Mouse (Mus musculus) embryonic facial prominence, embryonic 14.5 days (tissue): ENCODE measurements around the gene Ccdc114. TPM values are rescaled to one million over a fixed set of nuclear protein-coding genes. Genes with fewer than 3 reads are reported as not detected.

ENCODE experiments used
- ATAC-seq: fragments of 200-750 bp; cut with Nextera tagmentation; 2 replicates; pipeline ENCODE4 v1.8.0; 2017; ENCODE audit warnings: low read depth, moderate number of reproducible peaks, moderate TSS enrichment
- DNase-seq: peaks from one replicate; pipeline ENCODE4 v3.0.0-alpha.2; 2015; ENCODE audit warnings: low spot score
- H3K27ac ChIP-seq: fragments of 300-500 bp; sonication (generic); replicated peaks from 2 replicates; pipeline ENCODE4 v1.5.1; 2014; ENCODE audit warnings: low read depth, mild to moderate bottlenecking, low read length, moderate library complexity
- H3K27me3 ChIP-seq: fragments of 300-500 bp; sonication (generic); replicated peaks from 2 replicates; pipeline ENCODE4 v1.6.1; 2014; ENCODE audit warnings: low read length; ENCODE audit not compliant: control insufficient read depth, insufficient read depth
- H3K36me3 ChIP-seq: fragments of 300-500 bp; sonication (generic); 2 replicates; pipeline ENCODE4 v1.6.1; 2014; ENCODE audit warnings: low read length, mixed read lengths; ENCODE audit not compliant: control insufficient read depth, insufficient read depth
- H3K4me1 ChIP-seq: fragments of 300-500 bp; sonication (generic); 2 replicates; pipeline ENCODE4 v1.6.1; 2014; ENCODE audit warnings: antibody characterized with exemption, low read length; ENCODE audit not compliant: control insufficient read depth, insufficient read depth
- H3K4me2 ChIP-seq: fragments of 300-500 bp; sonication (generic); 2 replicates; pipeline ENCODE4 v1.6.1; 2014; ENCODE audit warnings: low read depth, mild to moderate bottlenecking, low read length, moderate library complexity, mixed read lengths
- H3K4me3 ChIP-seq: fragments of 300-500 bp; sonication (generic); 2 replicates; pipeline ENCODE4 v1.5.1; 2014; ENCODE audit warnings: low read depth, mild to moderate bottlenecking, low read length
- H3K9ac ChIP-seq: fragments of 300-500 bp; sonication (generic); 2 replicates; pipeline ENCODE4 v1.6.1; 2014; ENCODE audit warnings: low read depth, mild to moderate bottlenecking, low read length, moderate library complexity, mixed read lengths
- H3K9me3 ChIP-seq: fragments of 300-500 bp; sonication (generic); 2 replicates; pipeline ENCODE4 v1.6.1; 2016; ENCODE audit warnings: low read length; ENCODE audit not compliant: control insufficient read depth
- WGBS: fragments of 180-500 bp; shearing (Covaris S2); extraction: QIAGEN DNeasy Blood & Tissue Kit; methylation state at CpG from one replicate; pipeline ENCODE4 v1.1.7; 2014; 5-methylcytosine and 5-hydroxymethylcytosine counted together
- polyA plus RNA-seq: library from polyadenylated mRNA; unstranded; fragments of >200 nt; fragmentation: Nextera tagmentation; extraction: Ambion mirVana; gene quantifications from 2 replicates; pipeline ENCODE4 v1.2.1, GENCODE M21; 2014

Gene Ccdc114
- polyA plus RNA-seq, 1 experiment from 2014 or later, result 5.0 TPM

DNA sequence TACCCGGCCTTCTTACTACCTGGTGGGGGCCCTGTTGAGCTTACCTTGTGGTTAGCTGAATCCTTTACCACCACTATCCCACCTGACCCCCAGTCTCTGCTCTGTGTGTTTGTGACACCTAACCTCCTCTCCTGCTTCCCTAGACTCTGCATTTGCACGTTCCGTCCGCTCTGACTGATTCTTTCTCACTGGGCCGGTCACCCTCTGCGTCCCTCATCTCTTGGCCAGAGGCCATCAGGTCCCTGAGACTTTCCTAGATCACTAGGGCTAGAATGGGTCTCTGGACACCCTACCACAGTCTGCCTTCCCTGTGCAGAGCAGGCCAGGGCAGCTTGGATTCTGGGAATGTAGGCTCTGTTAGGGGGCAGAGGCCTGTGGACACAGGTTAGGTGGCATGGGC lies 9.8 kb upstream of the Ccdc114 start:
- no peak overlapping the region for H3K9ac ChIP-seq
- 83% methylated on average over 6 of the region's 6 CpGs for WGBS
- H3K27ac ChIP-seq, result no peak overlapping the region

DNA sequence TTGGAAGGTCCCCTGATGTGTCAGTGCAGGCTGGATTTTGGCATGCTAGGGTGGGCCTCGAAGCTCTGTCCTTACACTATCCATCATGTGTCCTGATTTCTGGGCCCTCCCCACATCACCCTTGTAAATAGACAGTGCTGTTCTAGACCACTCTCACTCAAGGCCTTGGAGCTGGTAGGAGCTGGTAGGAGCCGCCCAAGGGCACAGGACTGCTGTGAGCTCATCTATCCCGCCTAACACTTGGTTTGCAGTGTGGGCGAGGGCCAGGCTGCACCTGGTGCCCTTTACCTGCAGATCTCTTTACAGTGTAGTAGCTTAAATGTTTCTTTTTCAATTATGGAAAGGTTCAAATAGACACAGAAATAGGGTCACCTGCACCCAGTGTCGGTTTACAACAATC lies 8.9 kb upstream of the Ccdc114 start:
- DNase-seq (no peak), ATAC-seq (no peak)
- 84% methylated on average over 5 of the region's 5 CpGs for WGBS
- Histone ChIP-seq H3K9ac (no peak overlapping the region), H3K4me2 (no peak overlapping the region), H3K36me3 (peaks cover 29% of the 10 kb centered on the region), H3K9me3 (no peaks in the 10 kb centered on the region), H3K4me3 (no peak overlapping the region), H3K4me1 (peaks cover 34% of the 10 kb centered on the region), H3K27ac (no peak overlapping the region), H3K27me3 (no peaks in the 10 kb centered on the region)

More for the DNA sequence above, 9.8 kb upstream of the Ccdc114 start:
- peaks cover 26% of the 10 kb centered on the region for H3K4me1 ChIP-seq
- no peak overlapping the region for H3K4me2 ChIP-seq
- no peak for ATAC-seq
- no peaks in the 10 kb centered on the region for H3K27me3 ChIP-seq
- no peak overlapping the region for H3K4me3 ChIP-seq
- no peaks in the 10 kb centered on the region for H3K9me3 ChIP-seq
- peaks cover 33% of the 10 kb centered on the region for H3K36me3 ChIP-seq
- no peak for DNase-seq

DNA sequence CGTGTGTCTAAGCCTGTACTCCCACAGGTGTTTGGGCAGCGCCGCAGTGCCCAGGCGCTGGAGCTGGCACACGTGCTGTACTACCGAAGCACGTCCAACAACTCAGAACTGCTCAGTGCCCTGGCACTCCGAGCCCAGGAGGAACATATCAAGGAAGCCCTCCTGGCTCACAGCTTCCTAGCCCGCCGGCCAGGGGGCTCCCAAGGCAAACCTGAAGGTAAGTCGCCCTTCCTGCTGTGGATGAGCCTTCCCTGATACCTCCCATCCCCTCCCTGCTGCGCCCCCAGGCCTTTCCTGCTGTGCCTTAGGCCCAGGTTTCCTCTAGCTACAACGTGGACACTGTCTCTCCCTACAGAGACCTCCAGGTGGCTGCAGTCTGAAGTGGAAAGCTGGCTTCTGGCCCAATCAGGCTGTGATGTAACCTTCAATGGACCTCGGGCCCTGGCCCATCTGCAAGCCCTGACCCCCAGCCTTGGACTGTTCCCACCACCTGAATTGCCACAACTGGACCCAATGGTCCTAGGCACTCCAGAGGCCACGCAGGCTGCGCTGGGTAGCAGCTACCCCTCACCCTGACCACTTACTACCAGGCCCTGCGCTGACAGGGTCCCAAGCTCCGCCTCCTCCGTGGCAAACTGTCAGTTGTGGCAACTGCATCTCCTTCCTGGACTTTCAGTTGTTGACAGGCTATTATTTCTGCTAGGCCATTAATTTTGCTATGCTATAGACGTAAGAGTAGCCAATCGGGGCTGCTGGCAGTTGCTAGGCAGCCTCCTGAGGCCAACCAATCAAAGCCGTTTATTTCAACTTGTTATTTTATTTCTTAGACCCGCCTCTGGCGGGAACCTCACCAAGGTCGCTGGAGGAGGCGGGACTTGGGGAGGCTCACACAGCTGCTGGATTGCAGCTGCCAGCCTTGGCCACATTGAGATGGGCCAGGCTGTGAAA lies 7.5 kb upstream of the Ccdc114 start:
- H3K9me3 ChIP-seq, result no peaks in the 10 kb centered on the region
- DNase-seq (peak; percentile 98), ATAC-seq (peak; percentile 88)
- no peaks in the 10 kb centered on the region for H3K27me3 ChIP-seq
- H3K27ac ChIP-seq, result peak overlapping the region; percentile 93
- peak overlapping the region; percentile 56 for H3K9ac ChIP-seq
- peak overlapping the region; percentile 62 for H3K4me2 ChIP-seq
- peaks cover 35% of the 10 kb centered on the region for H3K4me1 ChIP-seq
- H3K4me3 ChIP-seq, result peak overlapping the region; percentile 33
- WGBS, result 32% methylated on average over 26 of the region's 26 CpGs
- H3K36me3 ChIP-seq, result peaks cover 17% of the 10 kb centered on the region

DNA sequence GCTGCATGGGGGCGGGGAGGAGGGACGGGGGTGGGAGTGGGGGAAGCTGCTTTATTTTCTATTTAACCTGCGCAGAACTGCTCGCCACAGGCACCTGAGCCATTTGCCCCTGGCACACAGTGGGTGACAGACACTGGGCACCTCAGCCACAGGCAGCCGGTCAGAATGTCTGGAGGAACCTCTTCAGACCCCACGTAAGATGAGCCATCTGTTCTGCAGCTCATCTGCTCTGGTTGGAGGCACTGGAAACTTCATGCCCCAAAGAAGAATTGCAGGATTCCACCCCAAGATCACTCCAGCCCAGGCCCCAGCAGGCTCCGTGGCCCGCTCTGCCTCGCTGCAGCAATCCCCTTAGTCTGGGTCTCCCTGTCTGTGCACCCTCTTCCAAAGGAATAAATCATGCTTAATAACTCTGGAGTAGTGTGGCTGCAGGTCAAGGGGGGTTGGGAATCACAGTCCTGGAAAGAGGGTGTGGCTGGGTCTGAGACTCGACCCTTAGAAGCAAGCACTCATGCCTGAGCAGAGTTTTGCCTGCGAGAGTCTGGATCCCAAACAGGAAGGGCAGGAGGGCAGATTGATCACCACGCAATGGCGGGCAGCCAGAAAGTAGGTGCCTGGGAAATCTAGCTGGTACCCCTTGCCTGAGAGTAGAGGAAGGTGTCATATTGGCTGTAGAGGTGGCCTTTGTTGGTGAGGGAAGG lies 6.7 kb upstream of the Ccdc114 start:
- Histone ChIP-seq H3K4me1 (peaks cover 43% of the 10 kb centered on the region), H3K4me2 (peak overlapping the region; percentile 62), H3K27me3 (no peaks in the 10 kb centered on the region), H3K27ac (peak overlapping the region; percentile 93), H3K4me3 (peak overlapping the region; percentile 33), H3K36me3 (peaks cover 17% of the 10 kb centered on the region), H3K9me3 (no peaks in the 10 kb centered on the region), H3K9ac (peak overlapping the region; percentile 56)
- ATAC-seq (peak; percentile 3), DNase-seq (peak; percentile 33)
- 13% methylated on average over 12 of the region's 13 CpGs for WGBS

DNA sequence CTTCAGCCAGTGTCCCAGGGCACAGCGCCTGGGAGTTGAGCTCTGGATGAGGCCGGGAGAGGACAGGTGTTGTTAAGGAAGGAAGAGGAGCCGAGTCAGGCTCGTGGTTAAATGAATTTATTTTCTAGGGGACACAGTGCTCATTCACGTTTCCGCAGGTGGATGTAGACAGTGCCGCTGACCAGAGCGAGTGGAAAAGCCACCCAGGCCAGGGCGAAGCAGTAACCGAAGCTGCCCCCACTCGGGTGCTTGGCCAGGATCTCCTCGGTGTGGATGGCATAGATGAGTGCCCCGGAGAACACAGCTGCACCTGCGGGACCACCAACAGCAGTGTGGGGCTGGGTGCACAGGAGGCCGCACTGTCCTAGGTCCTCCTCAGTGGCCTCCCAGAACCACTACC lies 5.9 kb upstream of the Ccdc114 start:
- H3K4me1 ChIP-seq, result peaks cover 49% of the 10 kb centered on the region
- H3K4me3 ChIP-seq, result no peak overlapping the region
- WGBS, result 84% methylated on average over 15 of the region's 15 CpGs
- peaks cover 17% of the 10 kb centered on the region for H3K36me3 ChIP-seq
- ATAC-seq (no peak), DNase-seq (no peak)
- peak overlapping the region; percentile 93 for H3K27ac ChIP-seq
- peak overlapping the region; percentile 62; the same call in 1 of the 2 replicates for H3K4me2 ChIP-seq
- H3K27me3 ChIP-seq, result no peaks in the 10 kb centered on the region
- H3K9me3 ChIP-seq, result no peaks in the 10 kb centered on the region
- 0 out of 2 replicates have a peak overlapping the region, but pooled peaks have one; percentile 27 for H3K9ac ChIP-seq

DNA sequence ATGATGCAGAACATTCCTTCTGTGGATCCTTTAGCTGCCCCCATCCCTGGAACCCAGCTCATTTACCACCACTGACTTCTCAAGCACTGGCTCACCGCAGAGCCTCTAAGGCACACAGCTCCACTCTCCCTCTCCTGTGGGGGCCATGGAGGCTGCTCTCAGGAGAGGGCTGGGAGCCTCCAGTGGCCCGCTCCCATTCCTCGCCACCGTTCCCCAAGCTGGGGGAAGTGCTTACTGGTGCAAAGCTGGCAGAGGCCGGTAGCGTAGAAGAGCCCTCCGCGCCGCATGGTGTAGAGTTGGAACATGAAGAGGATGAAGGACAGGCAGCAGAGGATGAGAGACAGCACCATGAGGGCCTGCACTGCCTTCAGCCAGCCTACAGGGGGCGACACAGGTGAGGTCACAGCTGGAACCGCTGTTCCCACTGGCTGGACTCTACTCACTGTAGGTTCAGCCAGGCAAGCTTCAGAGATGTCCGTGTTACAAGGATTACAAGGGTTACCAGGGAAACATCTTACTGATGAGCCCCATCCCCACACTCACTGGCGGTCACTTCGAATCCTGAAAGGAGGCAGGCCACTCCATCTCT lies 4.7 kb upstream of the Ccdc114 start:
- 71% methylated on average over 14 of the region's 14 CpGs for WGBS
- Histone ChIP-seq H3K36me3 (peaks cover 17% of the 10 kb centered on the region), H3K27me3 (no peaks in the 10 kb centered on the region), H3K9me3 (no peaks in the 10 kb centered on the region), H3K4me1 (peaks cover 49% of the 10 kb centered on the region), H3K27ac (0 out of 2 replicates have a peak overlapping the region, but pooled peaks have one; percentile 7), H3K4me2 (peak overlapping the region; percentile 62), H3K9ac (0 out of 2 replicates have a peak overlapping the region, but pooled peaks have one; percentile 75), H3K4me3 (peak overlapping the region; percentile 54)
- ATAC-seq (no peak), DNase-seq (no peak)

DNA sequence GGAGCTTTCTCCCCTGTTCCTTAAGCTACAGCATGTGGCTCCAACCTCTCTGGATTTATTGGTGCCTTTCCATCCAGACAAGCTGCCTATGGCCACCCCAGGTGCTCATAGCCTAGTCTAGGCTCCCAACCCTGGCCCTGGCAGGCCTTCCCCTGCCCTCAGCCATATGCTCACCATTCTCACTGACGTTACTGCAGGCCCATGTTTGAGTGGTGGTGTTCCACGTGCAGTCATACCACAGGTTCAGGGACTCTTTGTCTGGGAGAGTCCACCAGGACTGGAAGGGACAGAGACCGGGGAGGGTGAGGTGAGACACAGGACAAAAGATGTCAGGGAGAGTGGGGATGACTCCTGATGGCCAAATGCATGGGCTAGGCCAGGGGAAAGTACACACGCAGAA lies 4.1 kb upstream of the Ccdc114 start:
- WGBS, result 64% methylated on average over 4 of the region's 4 CpGs
- Histone ChIP-seq H3K9me3 (0 out of 2 replicates have a peak, but pooled peaks cover 2% of the 10 kb centered on the region), H3K36me3 (peaks cover 17% of the 10 kb centered on the region), H3K4me1 (peaks cover 49% of the 10 kb centered on the region), H3K4me2 (peak overlapping the region; percentile 62), H3K4me3 (peak overlapping the region; percentile 54), H3K9ac (peak overlapping the region; percentile 75), H3K27ac (peak overlapping the region; percentile 95; the same call in 1 of the 2 replicates), H3K27me3 (no peaks in the 10 kb centered on the region)
- DNase-seq (no peak), ATAC-seq (no peak)

DNA sequence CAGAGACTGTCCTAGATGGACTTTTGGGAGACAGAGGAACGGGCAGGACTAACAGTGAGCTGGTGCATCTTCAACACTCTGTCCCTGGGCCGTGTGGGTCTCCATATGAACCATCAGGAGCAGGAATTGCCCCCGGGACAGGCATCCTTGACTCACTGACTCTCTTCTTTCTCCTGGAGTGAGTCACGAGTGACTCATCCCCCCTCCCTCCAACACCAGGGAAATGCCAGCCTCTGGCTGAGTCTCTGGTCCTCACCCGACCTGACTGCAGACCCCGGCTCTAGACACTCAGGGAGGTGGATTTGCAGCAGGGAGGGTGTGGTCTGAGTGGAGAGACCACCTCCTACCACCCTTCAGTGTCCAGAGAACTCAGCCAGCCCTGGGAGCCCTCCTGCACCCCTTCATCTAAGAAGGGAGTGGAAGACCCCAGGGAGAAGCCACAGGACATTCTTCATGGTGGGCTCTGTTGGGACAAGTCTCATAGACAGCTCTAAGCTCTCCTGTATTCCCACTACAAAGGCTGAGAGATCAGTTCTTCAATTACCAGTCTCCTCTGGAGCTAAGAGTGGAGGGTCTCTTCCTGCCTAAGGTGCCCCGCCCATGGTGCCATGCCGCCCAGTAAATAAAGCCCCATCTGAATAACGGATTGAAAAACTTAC lies 3.2 kb upstream of the Ccdc114 start:
- Histone ChIP-seq H3K4me3 (peak overlapping the region; percentile 54), H3K9me3 (peaks cover 9% of the 10 kb centered on the region; the same call in 1 of the 2 replicates), H3K4me2 (peak overlapping the region; percentile 62), H3K9ac (peak overlapping the region; percentile 75), H3K4me1 (peaks cover 48% of the 10 kb centered on the region), H3K27ac (peak overlapping the region; percentile 95), H3K36me3 (peaks cover 17% of the 10 kb centered on the region), H3K27me3 (no peaks in the 10 kb centered on the region)
- DNase-seq (peak; percentile 67), ATAC-seq (no peak)
- 35% methylated on average over 9 of the region's 9 CpGs for WGBS
